In the genomic region with DNA sequence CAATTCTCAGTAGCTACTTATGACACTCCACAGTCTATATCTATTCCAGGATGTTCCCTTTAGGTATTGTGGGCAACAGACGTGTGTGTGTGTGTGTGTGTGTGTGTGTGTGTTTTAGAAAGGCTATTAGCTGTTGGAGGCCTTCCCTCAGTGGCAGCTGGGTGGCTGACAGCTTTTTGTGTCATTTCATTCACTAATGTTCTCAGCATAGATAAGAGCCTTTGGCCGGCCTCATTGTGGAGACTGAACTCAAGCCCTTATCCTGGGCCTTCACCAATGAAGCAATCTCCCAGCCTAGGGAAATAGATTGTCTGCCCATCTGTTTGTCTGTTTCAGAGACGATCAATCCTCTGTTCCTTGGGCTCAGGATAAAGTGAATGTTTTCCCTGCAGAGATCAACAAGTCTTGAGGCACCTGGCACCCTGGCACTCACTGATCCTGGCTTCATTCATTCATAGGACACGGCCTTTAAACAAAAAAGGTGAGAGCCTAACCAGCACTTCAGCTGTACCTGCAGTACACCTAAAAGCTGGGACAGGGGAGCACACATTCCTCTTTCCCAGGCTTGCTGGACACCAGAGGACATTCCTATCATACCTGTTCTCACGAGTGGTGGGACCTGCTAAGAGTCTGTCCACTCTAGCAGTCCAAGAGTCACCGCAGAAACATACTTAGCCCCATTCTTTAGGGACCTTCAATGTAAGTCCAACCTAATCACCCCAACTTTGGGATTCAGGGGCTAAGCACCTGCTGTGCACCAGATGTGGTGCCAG, we compare ENCODE assay signal across 16 mouse cellular contexts. TPM values are rescaled to one million over a fixed set of nuclear protein-coding genes. Genes with fewer than 3 reads are reported as not detected.
DNase-seq lines count a peak whose midpoint lies in the region; ATAC-seq and TF ChIP-seq lines count a peak whose summit lies in the region.
"Had no signal": no experiment of that assay in that cellular context is flagged by ENCODE, and none has a peak within 500 bp of the region (broad histone marks: within the 10 kb centered on the region; RNA-seq: fewer than 3 reads in every experiment).

No protein-coding gene starts in this region.

- no peaks in the 10 kb centered on the region for H3K36me3 ChIP-seq in kidney, adult 2 months (ENCODE audit: control insufficient read depth, insufficient read depth, low read length)
- H3K36me3 ChIP-seq in kidney, embryonic 15.5 days = peaks cover 14% of the 10 kb centered on the region
- H3K36me3 ChIP-seq: neural tube, embryonic 13.5 days had no signal

- H3K4me2 ChIP-seq in kidney, embryonic 15.5 days = no peak overlapping the region
- H3K4me2 ChIP-seq: forebrain, embryonic 12.5 days; midbrain, embryonic 12.5 days; neural tube, embryonic 13.5 days had no signal

- H3K4me3 ChIP-seq in kidney, adult 2 months (ENCODE audit: insufficient read depth, low read depth, low read length) = no peak overlapping the region
- H3K4me3 ChIP-seq in kidney, embryonic 15.5 days (replicated peaks) = no peak overlapping the region
- H3K4me3 ChIP-seq: forebrain, embryonic 12.5 days; hindbrain, embryonic 10.5 days; midbrain, embryonic 12.5 days; neural tube, embryonic 13.5 days had no signal

- no peak for ATAC-seq in kidney, embryonic 15.5 days (replicated peaks; ENCODE audit: low FRiP score)

- intact Hi-C loops in heart, postnatal 10 days (cut with DNase I) = loop anchor here (5.0 kb wide), 3 partner anchors 38 to 53 kb away; no protein-coding TSS in a partner anchor

- no peak for TF ChIP-seq POLR2A in kidney, adult 2 months (IDR thresholded peaks at IDR 0.05; ENCODE audit: low read depth, low read length)

- TF ChIP-seq CTCF in kidney, adult 2 months (conservative IDR thresholded peaks at IDR 0.05; ENCODE audit: insufficient read depth, insufficient read length, low read depth, low read length) = no peak

- WGBS in kidney, adult 2 months = 53% methylated on average over 6 of the region's 6 CpGs
- 79% methylated on average over 6 of the region's 6 CpGs for WGBS in kidney, embryonic 15.5 days

- H3K27me3 ChIP-seq in kidney, adult 2 months (replicated peaks; ENCODE audit: control insufficient read depth, insufficient read depth, low read length) = no peaks in the 10 kb centered on the region
- no peaks in the 10 kb centered on the region for H3K27me3 ChIP-seq in kidney, embryonic 15.5 days
- H3K27me3 ChIP-seq: forebrain, embryonic 12.5 days; midbrain, embryonic 12.5 days; neural tube, embryonic 13.5 days had no signal

- no peak for DNase-seq in kidney, adult 2 months
- no peak for DNase-seq in kidney, adult 9 months
- peak; percentile 45 for DNase-seq in adipocyte (ENCODE audit: low spot score)
- peak; percentile 57 to 63 for DNase-seq in heart, postnatal 10 days
- peak; percentile 43 for DNase-seq in lung, postnatal 36 days
- no peak for DNase-seq in right cerebral cortex, postnatal 14 days
- DNase-seq in testis, postnatal 14 days (ENCODE audit: low spot score) = no peak
- DNase-seq: B cell, adult 2 months; cerebellum, postnatal 14 days; gastrocnemius, postnatal 10 days; left cerebral cortex, postnatal 4 days had no signal

- H3K27ac ChIP-seq in kidney, adult 2 months (ENCODE audit: insufficient read depth, low read depth, low read length) = peak overlapping the region; percentile 28; the same call in 1 of the 2 replicates
- H3K27ac ChIP-seq in kidney, embryonic 15.5 days = no peak overlapping the region

- H3K9ac ChIP-seq in kidney, embryonic 15.5 days = no peak overlapping the region
- H3K9ac ChIP-seq: forebrain, embryonic 12.5 days; midbrain, embryonic 12.5 days had no signal

- peaks cover 34% of the 10 kb centered on the region for H3K4me1 ChIP-seq in kidney, adult 2 months (ENCODE audit: control insufficient read depth, insufficient read depth, low read length)
- peaks cover 65% of the 10 kb centered on the region for H3K4me1 ChIP-seq in kidney, embryonic 15.5 days

- H3K9me3 ChIP-seq in kidney, embryonic 15.5 days (replicated peaks) = 0 out of 2 replicates have a peak, but pooled peaks cover 4% of the 10 kb centered on the region
- H3K9me3 ChIP-seq: forebrain, embryonic 12.5 days had no signal

RNA-seq across cellular contexts. Expression of gene Smad3, which starts 52.6 kb away (rescaled TPM):
- 33.5 and 37.0 TPM in 2 replicates for polyA plus RNA-seq in kidney, adult 2 months (2012; rRNA removed)
- total RNA-seq in heart, postnatal 10 days (2021) = 10 to 100 TPM; 17.0 to 22.6 TPM
- polyA plus RNA-seq in kidney, embryonic 15.5 days (2015; fragmentation: Nextera tagmentation; extraction: Ambion mirVana) = 25.0 and 26.5 TPM in 2 replicates

Comparison
In these comparisons a context has a peak if more than half of its experiments do, and no peak if none do; other contexts are left out.
1. DNase-seq: peak in adipocyte (single experiment), heart, postnatal 10 days (2 of 2) and lung, postnatal 36 days (single experiment); none in kidney, adult 2 months (single experiment), kidney, adult 9 months (single experiment), right cerebral cortex, postnatal 14 days (single experiment) and testis, postnatal 14 days (single experiment).